In genomic region chr2:117019552-117019951, GRCm38 (mm10) we compare ENCODE assay signal across 12 mouse cellular contexts.
DNase-seq lines count a peak whose midpoint lies in the region; ATAC-seq and TF ChIP-seq lines count a peak whose summit lies in the region.
"Had no signal": no experiment of that assay in that cellular context is flagged by ENCODE, and none has a peak within 500 bp of the region (broad histone marks: within the 10 kb centered on the region; RNA-seq: fewer than 3 reads in every experiment).

No protein-coding gene starts in this region.

- no peak overlapping the region for H3K4me2 ChIP-seq in intestine, embryonic 14.5 days (ENCODE audit: low read length)
- no peak overlapping the region for H3K4me2 ChIP-seq in intestine, postnatal 0 days (replicated peaks; ENCODE audit: low read depth)
- H3K4me2 ChIP-seq in stomach, embryonic 16.5 days (ENCODE audit: low read depth, low read length): no peak overlapping the region
- H3K4me2 ChIP-seq in liver, embryonic 12.5 days: no peak overlapping the region
- H3K4me2 ChIP-seq: heart, embryonic 12.5 days; liver, embryonic 15.5 days; midbrain, embryonic 12.5 days had no signal

- H3K27me3 ChIP-seq in intestine, embryonic 14.5 days (replicated peaks; ENCODE audit: control insufficient read depth, insufficient read depth, low read length): no peaks in the 10 kb centered on the region
- no peaks in the 10 kb centered on the region for H3K27me3 ChIP-seq in intestine, postnatal 0 days (replicated peaks; ENCODE audit: control insufficient read depth, insufficient read depth, low read length)
- no peaks in the 10 kb centered on the region for H3K27me3 ChIP-seq in stomach, embryonic 16.5 days (ENCODE audit: control insufficient read depth, insufficient read depth, low read length)
- H3K27me3 ChIP-seq in liver, embryonic 12.5 days (replicated peaks): peaks cover 10% of the 10 kb centered on the region; the same call in 1 of the 2 replicates
- H3K27me3 ChIP-seq: heart, embryonic 12.5 days; liver, embryonic 15.5 days; midbrain, embryonic 12.5 days had no signal

- H3K4me1 ChIP-seq in intestine, embryonic 14.5 days (replicated peaks; ENCODE audit: control insufficient read depth, insufficient read depth, low read length): peaks cover 12% of the 10 kb centered on the region; the same call in 1 of the 2 replicates
- H3K4me1 ChIP-seq in intestine, postnatal 0 days (replicated peaks; ENCODE audit: control insufficient read depth, insufficient read depth, low read length): no peaks in the 10 kb centered on the region; the same call in 1 of the 2 replicates
- H3K4me1 ChIP-seq in stomach, embryonic 16.5 days (ENCODE audit: control insufficient read depth, insufficient read depth, low read length): peaks cover 21% of the 10 kb centered on the region
- H3K4me1 ChIP-seq in liver, embryonic 12.5 days: peaks cover 14% of the 10 kb centered on the region; the same call in 1 of the 2 replicates
- H3K4me1 ChIP-seq: liver, embryonic 15.5 days had no signal

- no peak overlapping the region for H3K9ac ChIP-seq in intestine, embryonic 14.5 days (ENCODE audit: low read length)
- H3K9ac ChIP-seq in intestine, postnatal 0 days (ENCODE audit: low read depth, low read length): no peak overlapping the region
- H3K9ac ChIP-seq in stomach, embryonic 16.5 days (ENCODE audit: low read length): no peak overlapping the region
- H3K9ac ChIP-seq in liver, embryonic 12.5 days: no peak overlapping the region
- H3K9ac ChIP-seq: heart, embryonic 12.5 days; liver, embryonic 15.5 days; midbrain, embryonic 12.5 days had no signal

- peak overlapping the region; percentile 71; the same call in 1 of the 2 replicates for H3K27ac ChIP-seq in intestine, embryonic 14.5 days (ENCODE audit: low read depth)
- H3K27ac ChIP-seq in intestine, postnatal 0 days (ENCODE audit: low read depth, low read length): no peak overlapping the region
- H3K27ac ChIP-seq in stomach, embryonic 16.5 days (ENCODE audit: low read length): peak overlapping the region; percentile 73; the same call in 1 of the 2 replicates
- H3K27ac ChIP-seq in liver, embryonic 12.5 days: no peak overlapping the region
- H3K27ac ChIP-seq: liver, embryonic 15.5 days had no signal

- no peaks in the 10 kb centered on the region for H3K9me3 ChIP-seq in intestine, embryonic 14.5 days (ENCODE audit: control insufficient read depth, low read length)
- H3K9me3 ChIP-seq in intestine, postnatal 0 days (ENCODE audit: control insufficient read depth): no peaks in the 10 kb centered on the region
- no peaks in the 10 kb centered on the region for H3K9me3 ChIP-seq in stomach, embryonic 16.5 days (replicated peaks; ENCODE audit: control insufficient read depth, low read length)
- H3K9me3 ChIP-seq in liver, embryonic 12.5 days (replicated peaks): no peaks in the 10 kb centered on the region
- H3K9me3 ChIP-seq: heart, embryonic 12.5 days; liver, embryonic 15.5 days; midbrain, embryonic 12.5 days had no signal

- H3K4me3 ChIP-seq in intestine, embryonic 14.5 days (ENCODE audit: low read depth, low read length): no peak overlapping the region
- no peak overlapping the region for H3K4me3 ChIP-seq in intestine, postnatal 0 days (ENCODE audit: low read depth, low read length)
- H3K4me3 ChIP-seq in stomach, embryonic 16.5 days (replicated peaks; ENCODE audit: low read length): no peak overlapping the region
- no peak overlapping the region for H3K4me3 ChIP-seq in liver, embryonic 12.5 days
- H3K4me3 ChIP-seq: heart, embryonic 12.5 days; liver, embryonic 15.5 days; midbrain, embryonic 12.5 days had no signal

- ATAC-seq in intestine, embryonic 14.5 days (replicated peaks; ENCODE audit: low FRiP score, low TSS enrichment, low read depth): no peak
- ATAC-seq in intestine, postnatal 0 days: no peak
- ATAC-seq in granulocyte monocyte progenitor cell, adult 5-6 weeks (replicated peaks; ENCODE audit: poor library complexity, severe bottlenecking): peak; percentile 41
- no peak for ATAC-seq in stomach, embryonic 16.5 days (ENCODE audit: insufficient read depth, low FRiP score)
- ATAC-seq in liver, embryonic 12.5 days: no peak

- TF ChIP-seq CTCF in intestine, postnatal 0 days (IDR thresholded peaks at IDR 0.05; ENCODE audit: low read depth): no peak

- DNase-seq in intestine, embryonic 14.5 days (ENCODE audit: low spot score): no peak
- DNase-seq in retina, postnatal 1 day: peak; percentile 11
- DNase-seq in retina, embryonic 14.5 days (ENCODE audit: low spot score): no peak
- no peak for DNase-seq in T-cell, adult 2 months (ENCODE audit: low spot score)
- DNase-seq: cerebellum, postnatal 36 days had no signal

- WGBS in intestine, embryonic 14.5 days: 86% methylated on average over 1 of the region's 1 CpGs
- 80% methylated on average over 1 of the region's 1 CpGs for WGBS in intestine, postnatal 0 days
- WGBS in stomach, embryonic 16.5 days: 57% methylated on average over 1 of the region's 1 CpGs
- WGBS in liver, embryonic 12.5 days (ENCODE audit: insufficient replicate concordance): 57% methylated on average over 1 of the region's 1 CpGs

- no peaks in the 10 kb centered on the region for H3K36me3 ChIP-seq in intestine, embryonic 14.5 days (ENCODE audit: control insufficient read depth, insufficient read depth, low read length)
- no peaks in the 10 kb centered on the region for H3K36me3 ChIP-seq in intestine, postnatal 0 days (ENCODE audit: control insufficient read depth, insufficient read depth)
- H3K36me3 ChIP-seq in stomach, embryonic 16.5 days (ENCODE audit: control insufficient read depth, insufficient read depth, low read length): no peaks in the 10 kb centered on the region
- H3K36me3 ChIP-seq in liver, embryonic 12.5 days: no peaks in the 10 kb centered on the region
- H3K36me3 ChIP-seq: heart, embryonic 12.5 days; liver, embryonic 15.5 days; midbrain, embryonic 12.5 days had no signal

Comparison
In these comparisons a context has a peak if more than half of its experiments do, and no peak if none do; other contexts are left out.
1. H3K27ac ChIP-seq: peak in intestine, embryonic 14.5 days (single experiment) and stomach, embryonic 16.5 days (single experiment); none in intestine, postnatal 0 days (single experiment) and liver, embryonic 12.5 days (single experiment).